In genomic region chr1:57873996-57874395, GRCm38 (mm10) we compare ENCODE assay signal across 17 mouse cellular contexts.
"Had no signal": no experiment of that assay in that cellular context is flagged by ENCODE, and none has a peak within 500 bp of the region (broad histone marks: within the 10 kb centered on the region; RNA-seq: fewer than 3 reads in every experiment).

No protein-coding gene starts in this region.

- H3K36me3 ChIP-seq: liver, embryonic 13.5 days; liver, embryonic 15.5 days; midbrain, embryonic 10.5 days; midbrain, embryonic 13.5 days; neural tube, embryonic 12.5 days; neural tube, embryonic 15.5 days; stomach, embryonic 15.5 days had no signal

- H3K9ac ChIP-seq: liver, embryonic 13.5 days; liver, embryonic 15.5 days; midbrain, embryonic 13.5 days; neural tube, embryonic 12.5 days; neural tube, embryonic 15.5 days; stomach, embryonic 15.5 days had no signal

- H3K4me3 ChIP-seq: liver, embryonic 13.5 days; liver, embryonic 15.5 days; midbrain, embryonic 10.5 days; midbrain, embryonic 13.5 days; myocyte; neural tube, embryonic 12.5 days; neural tube, embryonic 15.5 days; stomach, embryonic 15.5 days had no signal

- H3K4me1 ChIP-seq: liver, embryonic 13.5 days; liver, embryonic 15.5 days; stomach, embryonic 15.5 days had no signal

- DNase-seq: liver, embryonic 13.5 days; lung, adult 18-20 months; lung, postnatal 10 days; lung, postnatal 4 days; right cerebral cortex, postnatal 14 days; thymus, adult 2 months; thymus, postnatal 25 days; thymus, postnatal 4 days had no signal

- H3K27me3 ChIP-seq: liver, embryonic 13.5 days; liver, embryonic 15.5 days; midbrain, embryonic 13.5 days; neural tube, embryonic 12.5 days; neural tube, embryonic 15.5 days; stomach, embryonic 15.5 days had no signal

- H3K9me3 ChIP-seq: liver, embryonic 13.5 days; liver, embryonic 15.5 days; midbrain, embryonic 10.5 days; midbrain, embryonic 13.5 days; neural tube, embryonic 12.5 days; neural tube, embryonic 15.5 days; stomach, embryonic 15.5 days had no signal

- H3K4me2 ChIP-seq: liver, embryonic 13.5 days; liver, embryonic 15.5 days; midbrain, embryonic 13.5 days; neural tube, embryonic 12.5 days; neural tube, embryonic 15.5 days; stomach, embryonic 15.5 days had no signal

- ATAC-seq: midbrain, embryonic 13.5 days; midbrain, embryonic 16.5 days had no signal

- H3K27ac ChIP-seq: liver, embryonic 13.5 days; liver, embryonic 15.5 days; midbrain, embryonic 10.5 days; midbrain, embryonic 13.5 days; neural tube, embryonic 12.5 days; neural tube, embryonic 15.5 days; stomach, embryonic 15.5 days; stomach, postnatal 0 days had no signal
